Mouse (Mus musculus) embryonic stem cell, embryonic (primary cell): ENCODE measurements around the gene Txnip.

Experiments
- CTCF ChIA-PET, 4 experiments: fragments of 300-600 bp in 2 of 4; fragments of 350-600 bp in 2 of 4; sonication (Branson Sonifier 250); formaldehyde crosslinking; loops; one replicate each; lab custom pipeline; 2022; ENCODE audit warnings: inconsistent platforms in 2 of 4; lab: Charles Lee
- POLR2A ChIA-PET, 4 experiments: fragments of 300-600 bp in 2 of 4; fragments of 350-600 bp in 2 of 4; sonication (Branson Sonifier 250); formaldehyde crosslinking; loops; one replicate each; lab custom pipeline; 2022; ENCODE audit warnings: antibody characterized with exemption in 4 of 4, inconsistent platforms in 1 of 4; lab: Charles Lee

Gene Txnip

DNA sequence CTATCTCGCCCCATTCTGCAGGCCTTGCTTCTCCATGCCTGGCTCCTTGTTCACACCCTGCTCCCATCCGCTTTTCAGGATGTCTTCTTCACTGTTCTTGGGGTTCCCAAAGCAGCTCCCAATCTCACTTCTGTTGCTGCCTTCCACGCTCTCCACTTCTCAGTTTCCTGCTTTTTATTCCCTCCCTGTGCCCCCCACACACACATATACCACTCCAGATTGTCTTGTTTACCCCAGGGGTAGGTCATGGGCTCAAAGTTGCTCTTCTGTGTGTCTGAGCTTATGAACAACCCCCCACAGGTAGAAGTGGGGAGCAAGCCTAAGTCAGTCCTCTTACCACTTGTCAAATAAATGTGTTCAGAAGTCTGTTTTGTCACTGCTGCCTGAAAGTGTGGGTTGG is 41.7 kb downstream of the Txnip start:
- ChIA-PET POLR2A (interaction anchor here in 3 of 4 experiments (0.6 to 3.0 kb wide), 9 partner anchors 17 to 106 kb away, joined by 3 to 27 read pairs (median 5); partner anchors contain the start of genes Rbm8a (in 3 of the 3) and Txnip (in 1 of the 3)), CTCF (interaction anchor here in 2 of 4 experiments (0.6 to 0.7 kb wide), 3 partner anchors 31 to 209 kb away, joined by 3 to 6 read pairs (median 4); no protein-coding TSS in a partner anchor)

DNA sequence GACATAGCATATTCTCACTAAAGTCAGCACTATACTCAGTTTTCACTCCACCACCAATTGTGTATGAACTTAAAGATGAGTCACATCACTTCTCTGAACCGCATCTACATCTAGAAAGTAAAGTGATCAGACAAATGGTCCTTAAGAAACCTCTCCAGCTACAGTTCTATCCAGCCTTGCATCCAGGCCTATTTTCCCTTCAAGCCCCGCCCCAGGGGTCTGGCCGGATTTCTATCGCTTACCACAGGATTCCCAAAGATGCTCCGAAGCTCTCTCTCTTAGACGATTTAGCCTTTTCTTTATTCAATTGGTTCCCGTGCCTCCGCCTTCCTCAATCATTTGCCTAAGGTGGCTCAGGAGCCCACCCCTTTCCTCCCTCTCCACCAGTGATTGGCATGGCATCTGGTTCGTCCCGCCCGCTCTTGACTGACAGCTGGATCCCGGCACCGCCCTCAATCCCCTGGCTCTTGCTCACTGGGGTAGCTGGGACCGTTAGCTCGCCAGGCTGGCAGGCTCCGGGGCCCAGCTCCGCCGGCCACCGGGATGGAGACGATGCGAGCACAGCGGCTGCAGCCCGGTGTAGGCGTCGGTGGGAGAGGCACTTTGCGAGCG is 43.0 kb downstream of the Txnip start, which contains the start of gene Lix1l:
Gene Lix1l, plus strand, starts transcription at position 511 of the 612 bp plus-strand sequence.
- ChIA-PET POLR2A (interaction anchor here (0.5 to 3.0 kb wide), 52 partner anchors 9 to 338 kb away, joined by 3 to 57 read pairs (median 4); partner anchors contain the start of genes Rbm8a (in 3 of the 4), Txnip (in 3 of the 4), Gm16253 (in 2 of the 4) and Hist2h2bb (in 2 of the 4)), CTCF (interaction anchor here in 3 of 4 experiments (0.6 to 1.7 kb wide), 20 partner anchors 8 to 173 kb away, joined by 3 to 11 read pairs (median 4); partner anchors contain the start of genes Gm16253 (in 1 of the 3), Itga10 (in 1 of the 3) and Rbm8a (in 1 of the 3))

GRCm38 (mm10) chr3:96601251-96601787 is 43.6 kb downstream of the Txnip start:
- ChIA-PET CTCF (interaction anchor here (0.6 to 1.7 kb wide), 19 partner anchors 9 to 173 kb away, joined by 3 to 11 read pairs (median 3); partner anchors contain the start of genes Gm16253 (in 1 of the 4), Itga10 (in 1 of the 4) and Rbm8a (in 1 of the 4)), POLR2A (interaction anchor here (0.5 to 3.0 kb wide), 43 partner anchors 9 to 338 kb away, joined by 3 to 57 read pairs (median 5); partner anchors contain the start of genes Rbm8a (in 3 of the 4), Gm16253 (in 2 of the 4), Txnip (in 2 of the 4) and Ankrd35 (in 1 of the 4))

DNA sequence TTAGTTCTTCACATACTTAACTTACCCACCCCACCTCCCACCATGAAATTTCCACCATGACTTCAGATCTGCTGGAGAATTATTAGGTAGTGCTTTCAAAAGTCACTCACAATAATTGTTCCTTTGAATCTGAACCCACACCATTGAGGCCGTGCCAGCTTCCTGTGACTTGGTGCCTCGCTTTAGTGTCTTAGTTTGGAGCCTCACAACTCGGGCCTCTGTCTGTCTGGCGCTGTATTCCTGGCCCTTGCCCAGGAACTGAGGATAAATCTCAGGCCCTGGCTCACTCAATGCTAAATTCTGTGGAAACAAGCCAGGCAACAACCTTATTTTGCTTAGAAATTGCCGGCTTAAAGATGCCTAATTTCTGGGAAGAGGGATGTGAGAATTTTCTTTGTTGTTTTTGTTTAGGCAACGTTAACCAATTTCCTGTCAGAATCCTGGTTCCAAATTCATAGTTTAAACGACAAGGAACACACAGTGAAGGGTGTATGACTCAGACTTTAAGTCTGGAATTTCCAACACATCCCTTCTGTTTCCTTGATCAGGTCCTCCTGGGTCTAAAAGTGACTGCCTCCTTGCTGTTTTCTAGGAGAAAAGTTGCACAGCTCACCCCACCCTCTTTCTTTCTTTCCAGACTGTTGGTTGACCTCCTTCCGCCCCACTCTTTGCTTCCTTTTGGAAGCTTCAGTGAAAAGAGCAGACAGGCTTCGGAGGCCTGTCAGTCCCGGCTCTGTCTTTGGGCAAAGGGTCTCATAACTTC is 44.4 kb downstream of the Txnip start:
- ChIA-PET CTCF (interaction anchor here in 3 of 4 experiments (0.6 to 1.7 kb wide), 9 partner anchors 22 to 62 kb away, joined by 3 to 11 read pairs (median 4); partner anchors contain the start of genes Gm16253 (in 1 of the 3), Itga10 (in 1 of the 3) and Rbm8a (in 1 of the 3)), POLR2A (interaction anchor here in 3 of 4 experiments (0.9 to 3.0 kb wide), 18 partner anchors 8 to 333 kb away, joined by 3 to 57 read pairs (median 8); partner anchors contain the start of genes Rbm8a (in 3 of the 3), Gm16253 (in 1 of the 3), Hist2h2bb (in 1 of the 3) and Txnip (in 1 of the 3))

GRCm38 (mm10) chr3:96602704-96603084 is 44.9 kb downstream of the Txnip start:
- ChIA-PET CTCF (interaction anchor here in 1 of 4 experiments (1.0 kb wide), 1 partner anchor 36 kb away, joined by 3 read pairs; no protein-coding TSS in a partner anchor), POLR2A (interaction anchor here in 2 of 4 experiments (1.2 to 2.0 kb wide), 5 partner anchors 9 to 45 kb away, joined by 3 to 6 read pairs (median 5); partner anchors contain the start of genes Polr3gl (in 1 of the 2) and Rbm8a (in 1 of the 2))

GRCm38 (mm10) chr3:96603311-96603710 is 45.6 kb downstream of the Txnip start:
- CTCF ChIA-PET, result interaction anchor here in 2 of 4 experiments (0.6 to 1.4 kb wide), 4 partner anchors 9 to 102 kb away, joined by 3 to 4 read pairs (median 3); partner anchors contain the start of gene Polr3gl (in 1 of the 2)
- POLR2A ChIA-PET, result interaction anchor here in 2 of 4 experiments (0.6 to 3.2 kb wide), 8 partner anchors 9 to 101 kb away, joined by 3 to 12 read pairs (median 4); partner anchors contain the start of genes Polr3gl (in 2 of the 2) and Rbm8a (in 1 of the 2)

DNA sequence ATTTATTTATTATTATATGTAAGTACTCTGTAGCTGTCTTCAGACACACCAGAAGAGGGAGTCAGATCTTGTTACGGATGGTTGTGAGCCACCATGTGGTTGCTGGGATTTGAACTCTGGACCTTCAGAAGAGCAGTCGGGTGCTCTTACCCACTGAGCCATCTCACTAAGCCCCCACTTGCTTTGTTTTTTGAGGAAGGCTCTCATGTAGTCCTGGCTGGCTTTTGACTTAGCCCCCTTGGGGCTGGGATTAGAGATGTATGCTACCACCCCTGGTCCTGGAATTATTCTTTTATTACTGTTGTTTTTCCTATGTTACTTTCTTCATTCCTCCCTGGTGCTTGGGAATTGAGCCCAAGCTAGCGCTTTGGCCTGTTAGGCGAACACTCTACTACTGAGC is 48.2 kb downstream of the Txnip start:
- CTCF ChIA-PET, result interaction anchor here in 2 of 4 experiments (0.6 to 1.6 kb wide), 4 partner anchors 12 to 324 kb away, joined by 3 to 4 read pairs (median 3); partner anchors contain the start of gene Polr3gl (in 2 of the 2)

DNA sequence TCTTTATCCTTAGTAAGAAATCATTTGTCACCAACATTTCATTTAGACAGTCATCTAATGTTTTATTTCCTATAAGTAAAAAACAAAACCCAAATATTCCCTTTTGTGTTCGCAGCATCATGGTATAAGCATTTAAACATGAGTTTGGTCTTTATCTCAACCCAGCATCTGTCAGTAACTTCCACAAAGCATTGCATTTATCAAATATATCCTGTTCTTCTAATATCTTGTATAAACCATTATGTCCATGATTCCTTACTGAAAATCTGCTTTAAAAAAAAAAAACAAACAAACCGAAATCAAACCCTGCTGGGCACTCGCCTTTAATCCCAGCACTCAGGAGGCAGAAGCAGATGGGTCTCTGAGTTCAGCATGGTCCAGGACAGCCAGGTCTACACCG is 48.9 kb downstream of the Txnip start:
- POLR2A ChIA-PET, result interaction anchor here in 2 of 4 experiments (1.2 to 2.0 kb wide), 4 partner anchors 9 to 57 kb away, joined by 3 to 6 read pairs (median 4); partner anchors contain the start of gene Rbm8a (in 1 of the 2)
- CTCF ChIA-PET, result interaction anchor here in 1 of 4 experiments (0.8 kb wide), 1 partner anchor 13 kb away, joined by 3 read pairs; the partner anchor contains the start of gene Polr3gl

More for the DNA sequence above, 48.2 kb downstream of the Txnip start:
- POLR2A ChIA-PET, result interaction anchor here in 3 of 4 experiments (0.6 to 3.2 kb wide), 8 partner anchors 9 to 58 kb away, joined by 3 to 12 read pairs (median 4); partner anchors contain the start of genes Rbm8a (in 2 of the 3) and Polr3gl (in 1 of the 3)
